Mouse (Mus musculus) lung, postnatal 0 days (tissue): ENCODE data around the gene Mov10. TPM values are rescaled to one million over a fixed set of nuclear protein-coding genes. Genes with fewer than 3 reads are reported as not detected.

Experiments used
- ATAC-seq: fragments of 200-750 bp; cut with Nextera tagmentation; 2 replicates; pipeline ENCODE4 v1.8.0; 2017; ENCODE audit warnings: moderate library complexity
- DNase-seq: peaks from one replicate; pipeline ENCODE4 v3.0.0-alpha.2; 2016; ENCODE audit warnings: low spot score
- H3K27ac ChIP-seq: fragments of 300-500 bp; sonication (generic); 2 replicates; pipeline ENCODE4 v1.5.1; 2014; ENCODE audit warnings: antibody characterized with exemption, mild to moderate bottlenecking, low read length, mixed read lengths
- H3K27me3 ChIP-seq: fragments of 300-500 bp; sonication (generic); replicated peaks from 2 replicates; pipeline ENCODE4 v1.6.1; 2014; ENCODE audit warnings: low read length, mixed read lengths; ENCODE audit not compliant: insufficient read depth
- H3K36me3 ChIP-seq: fragments of 300-500 bp; sonication (generic); 2 replicates; pipeline ENCODE4 v1.6.1; 2014; ENCODE audit warnings: low read length, mixed read lengths; ENCODE audit not compliant: insufficient read depth
- H3K4me1 ChIP-seq: fragments of 300-500 bp; sonication (generic); 2 replicates; pipeline ENCODE4 v1.6.1; 2014; ENCODE audit warnings: antibody characterized with exemption, low read depth, low read length, mixed read lengths; ENCODE audit not compliant: insufficient read depth
- H3K4me2 ChIP-seq: fragments of 300-500 bp; sonication (generic); replicated peaks from 2 replicates; pipeline ENCODE4 v1.6.1; 2014; ENCODE audit warnings: low read depth, mild to moderate bottlenecking, low read length, moderate library complexity, mixed read lengths
- H3K4me3 ChIP-seq: fragments of 300-500 bp; sonication (generic); 2 replicates; pipeline ENCODE4 v1.5.1; 2014; ENCODE audit warnings: low read depth, low read length
- H3K9ac ChIP-seq: fragments of 300-500 bp; sonication (generic); replicated peaks from 2 replicates; pipeline ENCODE4 v1.6.1; 2014; ENCODE audit warnings: low read depth, mild to moderate bottlenecking
- H3K9me3 ChIP-seq: fragments of 300-500 bp; sonication (generic); 2 replicates; pipeline ENCODE4 v1.6.1; 2016; ENCODE audit warnings: low read length, mixed read lengths
- CTCF ChIP-seq: IDR thresholded peaks from 2 replicates; pipeline ENCODE4 v1.5.1; 2016; ENCODE audit warnings: antibody characterized with exemption, mild to moderate bottlenecking
- EP300 ChIP-seq: IDR thresholded peaks from 2 replicates; pipeline ENCODE4 v1.6.1; 2016; ENCODE audit warnings: antibody characterized with exemption, mild to moderate bottlenecking, control low read depth
- WGBS: fragments of 180-500 bp; shearing (Covaris S2); extraction: QIAGEN DNeasy Blood & Tissue Kit; methylation state at CpG from one replicate; pipeline ENCODE4 v1.1.7; 2014; 5-methylcytosine and 5-hydroxymethylcytosine counted together
- polyA plus RNA-seq: library from polyadenylated mRNA; unstranded; fragments of >200 nt; fragmentation: Nextera tagmentation; extraction: Ambion mirVana; gene quantifications from 2 replicates; pipeline ENCODE4 v1.2.1, GENCODE M21; 2015

Mov10 gene
- polyA plus RNA-seq, 1 experiment from 2014 or later, result 22.2 TPM

DNA sequence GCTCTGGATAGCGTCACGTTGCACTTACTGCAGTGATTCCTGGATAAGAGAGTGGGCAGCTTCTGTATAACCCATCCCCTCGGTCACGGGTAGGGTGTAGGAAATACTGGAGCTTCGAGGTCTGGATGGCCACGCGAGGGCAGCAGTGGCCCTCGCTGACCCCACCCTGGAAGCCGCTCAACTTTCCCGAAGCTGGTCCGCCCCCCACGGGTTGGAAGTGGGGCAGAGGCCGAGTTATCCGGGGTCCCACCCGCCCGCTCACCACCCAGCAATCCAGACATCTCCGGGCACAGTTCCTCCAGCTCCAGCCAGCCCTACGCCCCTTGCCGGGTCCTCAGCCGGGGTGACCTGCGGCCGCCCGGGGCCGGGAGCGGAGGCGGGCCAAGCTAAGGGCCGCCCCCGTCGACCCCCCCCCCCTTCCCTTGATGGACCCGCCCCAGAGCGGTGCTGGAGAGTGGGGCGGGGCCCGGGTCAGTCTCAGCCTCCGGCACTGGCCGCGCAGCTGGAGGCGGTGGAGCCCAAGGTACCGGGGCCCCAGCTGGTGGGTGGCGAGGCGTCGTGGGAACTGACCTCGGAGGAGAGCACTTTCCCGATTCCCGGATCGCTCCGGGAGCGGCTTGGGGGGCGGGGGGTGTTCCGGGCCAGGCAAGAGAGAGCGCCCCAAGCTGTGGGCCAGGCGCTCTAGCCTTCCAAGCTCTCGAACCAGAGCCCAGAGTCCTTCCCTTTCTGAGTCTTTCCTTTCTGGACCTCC is 29.6 kb downstream of the Mov10 start:
- Histone ChIP-seq H3K36me3 (peaks cover 13% of the 10 kb centered on the region; the same call in 1 of the 2 replicates), H3K9ac (peak overlapping the region; percentile 71), H3K27ac (peak overlapping the region; percentile 88), H3K4me1 (peaks cover 15% of the 10 kb centered on the region), H3K4me2 (peak overlapping the region; percentile 66), H3K27me3 (no peaks in the 10 kb centered on the region), H3K9me3 (no peaks in the 10 kb centered on the region), H3K4me3 (peak overlapping the region; percentile 62)
- DNase-seq (peak; percentile 94), ATAC-seq (peak; percentile 93)
- no peak for TF ChIP-seq EP300
- peak; percentile 84 for TF ChIP-seq CTCF
- 1% methylated on average over 39 of the region's 52 CpGs for WGBS

DNA sequence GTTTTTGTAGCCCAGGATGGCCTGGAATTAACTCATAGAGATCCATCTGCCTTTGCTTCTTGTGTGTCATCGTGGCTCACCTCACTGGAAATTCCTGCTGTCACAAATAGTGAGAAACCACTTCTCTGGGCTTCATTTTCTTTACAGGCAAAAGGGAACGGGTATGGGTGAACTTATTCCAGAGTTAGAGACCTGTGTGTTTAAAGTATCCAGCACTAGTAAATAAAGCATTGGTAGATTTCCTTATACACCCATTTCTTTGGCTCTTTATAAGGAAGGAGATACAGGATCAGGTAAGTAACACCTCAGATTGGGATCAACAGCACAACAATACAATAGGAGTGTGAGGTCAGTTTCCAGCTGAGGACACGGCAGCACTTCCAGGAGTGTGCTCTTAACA is 30.3 kb downstream of the Mov10 start, which contains the start of gene Rhoc:
TSS of gene Rhoc (plus strand) at position 301 of the 400 bp plus-strand sequence.
- no peak for TF ChIP-seq CTCF
- no peak for TF ChIP-seq EP300
- H3K4me2 ChIP-seq, result peak within 1 kb of the TSS; percentile 66
- H3K4me3 ChIP-seq, result peak within 1 kb of the TSS; percentile 62
- 22% methylated on average over 3 of the region's 3 CpGs for WGBS
- H3K9ac ChIP-seq, result peak within 1 kb of the TSS; percentile 71
- DNase-seq, result no peak
- no peaks in the 10 kb centered on the region for H3K9me3 ChIP-seq
- H3K4me1 ChIP-seq, result peaks cover 13% of the 10 kb centered on the region; the same call in 1 of the 2 replicates
- ATAC-seq, result no peak
- no peaks in the 10 kb centered on the region for H3K27me3 ChIP-seq
- peaks cover 13% of the 10 kb centered on the region; the same call in 1 of the 2 replicates for H3K36me3 ChIP-seq
- H3K27ac ChIP-seq, result peak within 1 kb of the TSS; percentile 88

DNA sequence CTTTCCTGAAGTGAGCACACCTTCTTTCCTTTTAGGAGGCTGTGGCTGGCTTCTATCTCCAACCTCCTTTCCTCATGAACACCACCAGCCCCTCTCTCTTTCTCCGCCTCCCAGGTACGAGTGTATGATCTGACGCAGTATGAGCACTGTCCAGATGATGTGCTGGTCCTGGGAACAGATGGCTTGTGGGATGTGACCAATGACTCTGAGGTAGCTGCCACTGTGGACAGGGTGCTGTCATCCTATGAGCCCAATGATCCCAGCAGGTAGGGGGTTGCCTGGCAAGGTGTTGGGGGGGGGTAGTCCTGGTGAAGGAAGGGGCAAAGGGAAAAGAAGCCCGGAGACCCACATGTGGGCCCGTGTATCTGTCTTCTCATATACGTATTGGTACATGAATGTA is 33.1 kb downstream of the Mov10 start:
- DNase-seq (no peak), ATAC-seq (no peak)
- no peaks in the 10 kb centered on the region for H3K36me3 ChIP-seq
- 0 out of 2 replicates have a peak, but pooled peaks cover 4% of the 10 kb centered on the region for H3K27me3 ChIP-seq
- TF ChIP-seq CTCF (no peak), EP300 (no peak)
- H3K9ac ChIP-seq, result no peak overlapping the region
- 79% methylated on average over 6 of the region's 6 CpGs for WGBS
- H3K4me3 ChIP-seq, result no peak overlapping the region
- no peaks in the 10 kb centered on the region for H3K9me3 ChIP-seq
- peaks cover 22% of the 10 kb centered on the region; the same call in 1 of the 2 replicates for H3K4me1 ChIP-seq
- no peak overlapping the region for H3K4me2 ChIP-seq
- no peak overlapping the region for H3K27ac ChIP-seq

DNA sequence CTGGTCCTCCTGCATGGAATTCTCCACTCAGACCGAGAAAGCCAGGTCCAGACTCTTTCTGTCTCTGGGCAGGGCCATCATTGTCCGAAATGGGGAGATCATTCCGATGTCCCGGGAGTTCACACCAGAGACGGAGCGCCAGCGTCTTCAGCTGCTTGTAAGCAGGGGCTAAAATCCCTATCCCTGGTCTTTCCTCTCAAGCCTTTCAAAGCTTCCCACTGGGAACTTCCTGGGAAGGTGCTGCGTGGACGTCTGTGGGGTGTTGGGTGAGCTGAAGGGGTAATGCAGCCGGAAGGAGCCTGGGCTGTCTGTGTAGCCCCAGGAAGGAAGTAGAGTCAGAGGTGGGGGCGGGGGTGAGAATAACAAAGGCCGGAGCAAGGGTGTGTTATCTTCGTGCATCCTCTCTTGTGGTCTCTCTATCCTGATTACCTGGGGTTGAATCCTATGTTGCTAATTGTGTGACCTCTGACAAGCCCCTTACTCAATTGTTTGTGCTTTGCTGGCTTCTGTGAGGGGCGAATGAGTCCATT is 34.3 kb downstream of the Mov10 start:
- TF ChIP-seq EP300 (peak; percentile 64), CTCF (no peak)
- ATAC-seq (no peak), DNase-seq (peak; percentile 24)
- H3K36me3 ChIP-seq, result no peaks in the 10 kb centered on the region
- no peaks in the 10 kb centered on the region for H3K9me3 ChIP-seq
- H3K27ac ChIP-seq, result no peak overlapping the region
- H3K4me2 ChIP-seq, result no peak overlapping the region; the same call in 1 of the 2 replicates
- H3K9ac ChIP-seq, result no peak overlapping the region
- peaks cover 15% of the 10 kb centered on the region; the same call in 1 of the 2 replicates for H3K27me3 ChIP-seq
- H3K4me3 ChIP-seq, result no peak overlapping the region
- 29% methylated on average over 14 of the region's 14 CpGs for WGBS
- H3K4me1 ChIP-seq, result peaks cover 17% of the 10 kb centered on the region; the same call in 1 of the 2 replicates

DNA sequence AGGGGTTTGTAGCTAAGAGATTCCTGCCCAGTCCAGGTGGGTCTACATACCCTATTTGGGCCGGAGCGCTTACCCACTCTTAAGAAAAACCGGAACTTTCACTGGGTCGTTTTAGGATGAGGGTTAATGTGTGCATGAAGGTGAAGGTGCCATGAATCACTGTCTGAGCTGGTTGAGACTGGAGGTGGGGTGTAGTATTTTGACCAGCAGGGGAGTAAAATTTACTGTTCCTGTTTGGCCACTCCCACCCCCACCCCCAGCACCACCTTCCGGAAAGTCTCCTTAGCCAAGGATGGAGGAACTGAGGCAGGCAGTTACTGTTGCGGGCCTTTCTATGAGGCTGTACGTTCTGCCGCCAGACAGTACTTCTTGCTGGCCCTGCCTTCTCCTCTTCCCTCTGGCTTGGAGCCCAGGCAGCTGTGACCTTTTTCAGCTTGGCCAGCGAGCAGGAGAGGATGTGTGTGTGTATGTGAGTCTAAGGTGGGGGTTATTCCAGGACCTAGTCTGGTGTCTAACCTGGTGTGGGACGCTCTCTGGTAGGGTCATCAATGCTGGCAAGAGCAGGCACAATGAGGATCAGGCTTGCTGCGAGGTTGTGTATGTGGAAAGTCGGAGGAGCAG is 36.2 kb downstream of the Mov10 start:
- Histone ChIP-seq H3K36me3 (no peaks in the 10 kb centered on the region), H3K4me1 (peaks cover 17% of the 10 kb centered on the region; the same call in 1 of the 2 replicates), H3K9ac (no peak overlapping the region), H3K27ac (no peak overlapping the region), H3K27me3 (peaks cover 24% of the 10 kb centered on the region), H3K9me3 (no peaks in the 10 kb centered on the region), H3K4me3 (peak overlapping the region; percentile 43; the same call in 1 of the 2 replicates), H3K4me2 (peak overlapping the region; percentile 93)
- DNase-seq, result peak; percentile 46
- TF ChIP-seq EP300 (no peak), CTCF (no peak; the same call in 1 of the 2 replicates)
- ATAC-seq, result 0 out of 2 replicates have a peak, but pooled peaks have one; percentile 15
- 20% methylated on average over 12 of the region's 12 CpGs for WGBS

DNA sequence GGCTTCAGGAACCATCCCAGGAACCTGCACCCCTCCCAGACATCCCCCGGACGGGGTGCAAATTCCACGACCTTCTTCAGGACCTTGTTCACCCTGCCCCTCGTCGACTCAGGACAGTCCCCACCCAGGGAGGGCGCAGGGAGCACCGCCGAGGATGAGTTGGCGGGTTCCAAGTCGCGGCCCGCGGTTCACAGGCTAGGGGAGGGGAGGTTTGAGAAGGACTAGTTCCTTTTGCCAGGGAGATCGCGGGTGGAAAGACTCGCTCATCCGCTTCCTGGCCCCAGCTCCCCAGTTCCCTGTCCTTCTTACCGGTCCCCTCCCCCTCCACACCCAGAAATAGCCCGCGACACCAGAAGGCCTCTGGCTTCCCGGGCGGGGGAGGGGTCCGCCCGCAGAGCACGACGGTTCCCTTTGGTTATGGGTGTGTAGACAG is 36.9 kb downstream of the Mov10 start, which contains the start of gene Fam19a3:
TSS of gene Fam19a3 (minus strand) at position 370 of the 433 bp plus-strand sequence.
- under 1% methylated on average over 26 of the region's 26 CpGs for WGBS
- no peak for TF ChIP-seq CTCF
- TF ChIP-seq EP300, result no peak
- ATAC-seq (peak; percentile 5; the same call in 1 of the 2 replicates), DNase-seq (peak; percentile 49)
- H3K27me3 ChIP-seq, result peaks cover 31% of the 10 kb centered on the region
- peak within 1 kb of the TSS; percentile 93 for H3K4me2 ChIP-seq
- peaks cover 17% of the 10 kb centered on the region; the same call in 1 of the 2 replicates for H3K4me1 ChIP-seq
- H3K27ac ChIP-seq, result no peak within 1 kb of the TSS
- no peaks in the 10 kb centered on the region for H3K36me3 ChIP-seq
- H3K4me3 ChIP-seq, result peak within 1 kb of the TSS; percentile 43
- no peaks in the 10 kb centered on the region for H3K9me3 ChIP-seq
- peak within 1 kb of the TSS; percentile 32 for H3K9ac ChIP-seq
